Mouse (Mus musculus): Measurements from ENCODE around the gene Phtf1. TPM values are rescaled to one million over a fixed set of nuclear protein-coding genes. Genes with fewer than 3 reads are reported as not detected.

Phtf1 gene
- total RNA-seq, 2 experiments from 2014 or later: 16.4 to 19.4 TPM

- DNase-seq: no peak
Measured at GRCm38 (mm10) chr3:104020101-104020500, 52.2 kb downstream of the Phtf1 start.

GRCm38 (mm10) chr3:104026938-104027337 lies 59.0 kb downstream of the Phtf1 start:
- DNase-seq: peak; percentile 50

GRCm38 (mm10) chr3:104032086-104032485 lies 64.2 kb downstream of the Phtf1 start:
- no peak for DNase-seq

DNA sequence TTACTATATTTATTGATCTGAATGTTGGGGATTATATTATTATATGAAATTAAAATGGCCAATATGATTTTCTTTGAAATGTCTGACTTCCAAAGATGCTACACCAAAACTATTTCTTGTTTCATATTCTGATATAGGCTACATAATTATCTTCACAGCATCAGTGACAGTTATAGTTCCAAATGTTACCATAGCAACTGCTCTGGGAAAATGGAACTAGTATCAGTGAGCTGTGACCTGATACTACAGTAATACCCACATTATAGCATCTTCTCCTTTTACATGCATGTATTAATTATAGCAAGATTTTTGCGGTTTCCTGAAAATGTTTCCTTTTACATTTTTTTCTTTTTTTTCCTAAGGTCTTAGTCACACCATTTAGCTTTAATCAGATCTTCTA lies 64.8 kb downstream of the Phtf1 start:
- DNase-seq: no peak

GRCm38 (mm10) chr3:104059001-104059622 lies 91.2 kb downstream of the Phtf1 start:
- no peak for DNase-seq

DNA sequence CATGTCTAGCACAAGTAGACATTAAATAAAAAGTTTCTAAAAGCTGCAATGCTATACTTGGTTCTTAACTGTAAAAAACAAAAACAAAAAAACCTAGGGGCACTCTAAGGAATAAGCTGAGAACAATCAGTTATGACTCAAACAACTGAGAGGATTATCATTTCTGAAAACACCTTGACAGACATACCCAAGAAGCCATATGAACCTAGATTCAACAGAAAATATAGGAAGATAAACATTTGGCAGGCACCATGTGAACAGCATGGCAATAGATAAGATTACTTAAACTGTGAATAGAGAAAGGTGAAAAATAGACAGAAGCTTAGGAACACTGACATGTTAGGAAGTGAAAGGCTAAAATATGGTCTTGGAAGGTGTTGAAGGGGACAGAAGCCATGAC lies 101.5 kb downstream of the Phtf1 start:
- no peak for DNase-seq

Other genes starting within 250 kb of the Phtf1 start
- gene Olfml3, start 230.1 kb upstream of the Phtf1 start, total RNA-seq (2021): 10 to 100 TPM; 15.9 to 17.5 TPM
- gene Gm10964, start 228.7 kb upstream of the Phtf1 start, total RNA-seq (2021): not detected
- gene Hipk1, start 176.5 kb upstream of the Phtf1 start, total RNA-seq (2021): 100 to 1,000 TPM; 128 to 162 TPM
- gene Dclre1b, start 158.7 kb upstream of the Phtf1 start, total RNA-seq (2021): 10 to 100 TPM; 15.1 to 16.9 TPM
- gene Ap4b1, start 158.6 kb upstream of the Phtf1 start, total RNA-seq (2021): 10 to 100 TPM; 18.8 to 23.7 TPM
- gene Gm43064, start 158.5 kb upstream of the Phtf1 start, total RNA-seq (2021): under 1 TPM in 1 of 2 experiments, not detected in 1; 0.58 TPM
- gene Bcl2l15, start 135.5 kb upstream of the Phtf1 start, total RNA-seq (2021): under 1 TPM in 1 of 2 experiments, not detected in 1; 0.36 TPM
- gene Ptpn22, start 108.3 kb upstream of the Phtf1 start, total RNA-seq (2021): 1 to 10 TPM; 2.6 to 3.2 TPM
- 10 to 100 TPM; 16.0 to 17.7 TPM for gene Rsbn1, start 54.0 kb upstream of the Phtf1 start, total RNA-seq (2021)

Measured in adrenal gland, postnatal 10 days (tissue).